Mouse (Mus musculus) E14TG2a.4 (cell line): ENCODE data around the gene Phactr1.

ENCODE experiments used
- CTCF ChIP-seq: conservative IDR thresholded peaks from 2 replicates; pipeline ENCODE4 v1.5.1; 2014; ENCODE audit warnings: low read length
- NANOG ChIP-seq: IDR thresholded peaks from 2 replicates; pipeline ENCODE4 v1.6.1; 2014; ENCODE audit warnings: borderline replicate concordance, low read length, mixed read lengths
- POU5F1 ChIP-seq: IDR thresholded peaks from 2 replicates; pipeline ENCODE4 v1.6.1; 2014; ENCODE audit warnings: low read length, borderline replicate concordance

DNA sequence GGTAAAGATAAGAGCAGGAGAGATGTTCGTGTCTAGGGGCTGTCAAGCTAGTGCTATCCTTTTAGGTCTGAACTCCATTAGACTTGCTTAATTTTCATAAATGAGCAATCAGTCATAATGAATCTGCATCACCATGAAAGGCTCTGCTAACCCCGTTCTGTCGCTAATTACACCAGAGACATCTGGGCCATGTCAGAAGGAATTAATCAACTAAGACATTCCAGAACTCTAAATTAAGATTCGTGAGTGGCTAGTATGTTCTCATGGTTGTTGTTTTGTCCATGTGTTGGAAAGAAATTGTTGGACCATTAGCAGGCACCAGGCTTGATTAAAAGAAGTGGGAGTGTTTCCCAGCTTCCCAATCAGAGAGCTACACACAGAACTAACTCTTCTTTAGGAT, 382.9 kb downstream of the Phactr1 start:
- TF ChIP-seq POU5F1 (no peak), CTCF (no peak), NANOG (no peak)
